Mouse (Mus musculus) myocyte (in vitro differentiated cells): ENCODE data around the gene Cap2. TPM values are rescaled to one million over a fixed set of nuclear protein-coding genes. Genes with fewer than 3 reads are reported as not detected.
A peak's percentile ranks its signal among the peaks of the same experiment; 100 is the strongest.

ENCODE experiments used
- H3K27me3 ChIP-seq: one replicate; pipeline ENCODE4 v1.6.1; 2011; ENCODE audit not compliant: control insufficient read depth, insufficient read depth, insufficient read length
- H3K36me3 ChIP-seq: one replicate; pipeline ENCODE4 v1.6.1; 2011; ENCODE audit not compliant: control insufficient read depth, insufficient read depth
- H3K4me2 ChIP-seq: one replicate; pipeline ENCODE4 v1.6.1; 2011; ENCODE audit warnings: low read depth, control low read depth
- H3K4me3 ChIP-seq: one replicate; pipeline ENCODE4 v1.5.1; 2011; ENCODE audit warnings: mild to moderate bottlenecking, control low read depth, moderate library complexity
- H3K79me2 ChIP-seq: one replicate; pipeline ENCODE4 v1.6.1; 2011; ENCODE audit not compliant: control insufficient read depth, insufficient read depth
- H3ac ChIP-seq: one replicate; pipeline ENCODE4 v1.6.1; 2011; ENCODE audit not compliant: control insufficient read depth, insufficient read length
- CEBPB ChIP-seq: IDR thresholded peaks from 2 replicates; pipeline ENCODE4 v1.6.1; 2011; ENCODE audit warnings: mild to moderate bottlenecking, moderate library complexity; ENCODE audit not compliant: poor library complexity, insufficient read depth, severe bottlenecking
- E2F4 ChIP-seq: IDR thresholded peaks from one replicate; pipeline ENCODE4 v1.6.1; 2011; ENCODE audit warnings: mild to moderate bottlenecking, control low read depth, moderate library complexity; ENCODE audit not compliant: insufficient read depth
- MAX ChIP-seq: IDR thresholded peaks from one replicate; pipeline ENCODE4 v1.6.1; 2011; ENCODE audit warnings: low read depth, mild to moderate bottlenecking, control low read depth
- MYOD1 ChIP-seq, 3 experiments: IDR thresholded peaks; one replicate each; pipeline ENCODE4 v1.6.1; 2011; ENCODE audit warnings: control low read depth in 2 of 3, low read depth in 2 of 3, mild to moderate bottlenecking in 2 of 3, moderate library complexity in 1 of 3; ENCODE audit not compliant: insufficient read length in 2 of 3, control insufficient read depth in 1 of 3
- MYOG ChIP-seq, 3 experiments: IDR thresholded peaks; one replicate each; pipeline ENCODE4 v1.6.1; 2011; ENCODE audit warnings: control low read depth in 2 of 3, low read depth in 2 of 3, mild to moderate bottlenecking in 2 of 3; ENCODE audit not compliant: insufficient read length in 2 of 3, control insufficient read depth in 1 of 3, insufficient read depth in 1 of 3
- POLR2A ChIP-seq: IDR thresholded peaks from one replicate; pipeline ENCODE4 v1.6.1; 2011; ENCODE audit warnings: low read depth, mild to moderate bottlenecking, control low read depth, moderate library complexity; ENCODE audit not compliant: insufficient read length
- POLR2AphosphoS2 ChIP-seq: IDR thresholded peaks from one replicate; pipeline ENCODE4 v1.6.1; 2011; ENCODE audit warnings: low read depth, control low read depth; ENCODE audit not compliant: insufficient read length
- REST ChIP-seq: IDR thresholded peaks from one replicate; pipeline ENCODE4 v1.6.1; 2011; ENCODE audit warnings: mild to moderate bottlenecking, control low read depth, moderate library complexity; ENCODE audit not compliant: insufficient read depth, insufficient read length
- SRF ChIP-seq: IDR thresholded peaks from one replicate; pipeline ENCODE4 v1.6.1; 2011; ENCODE audit warnings: low read depth; ENCODE audit not compliant: control insufficient read depth, insufficient read length
- TCF12 ChIP-seq: IDR thresholded peaks from one replicate; pipeline ENCODE4 v1.6.1; 2011; ENCODE audit warnings: mild to moderate bottlenecking, control low read depth; ENCODE audit not compliant: poor library complexity, insufficient read depth, severe bottlenecking
- TCF3 ChIP-seq: IDR thresholded peaks from one replicate; pipeline ENCODE4 v1.6.1; 2011; ENCODE audit warnings: low read depth, control low read depth; ENCODE audit not compliant: insufficient read length
- USF1 ChIP-seq: IDR thresholded peaks from one replicate; pipeline ENCODE4 v1.6.1; 2011; ENCODE audit warnings: low read depth, mild to moderate bottlenecking, control low read depth, moderate library complexity
- polyA plus RNA-seq: library from polyadenylated mRNA; unstranded; fragments of >200 nt; fragmentation: generic; extraction: Trizol; gene quantifications from one replicate; pipeline ENCODE4 v1.2.1, GENCODE M21; 2012; ENCODE audit warnings: missing spikeins

Cap2 gene
- polyA plus RNA-seq, 1 experiment, result 47.4 TPM

DNA sequence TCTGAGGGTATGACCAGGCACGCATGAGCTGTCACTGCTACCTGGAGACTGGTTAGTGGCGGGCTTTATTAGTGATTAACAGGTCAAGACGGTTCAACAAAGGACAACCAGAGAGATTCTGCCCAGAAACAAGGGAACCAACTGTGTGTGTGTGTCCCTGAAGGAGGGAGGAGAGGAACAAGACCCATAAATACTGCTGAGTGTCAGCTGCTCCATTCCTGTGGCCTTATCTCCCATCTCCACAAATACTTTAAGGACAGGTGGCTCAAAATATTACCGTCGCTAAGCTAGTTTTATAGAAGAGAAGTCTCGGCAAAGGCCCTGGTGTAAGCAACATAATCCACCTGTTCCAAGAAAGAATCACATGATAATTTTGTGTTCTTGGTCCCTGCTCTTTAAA lies 127.7 kb downstream of the Cap2 start:
- TF ChIP-seq CEBPB (no peak), TCF12 (peak; percentile 69), E2F4 (no peak), REST (no peak), MYOD1 (IDR thresholded peaks at IDR 0.05; ENCODE audit: control insufficient read depth in 1 of 3, insufficient read length in 2 of 3, low read depth in 2 of 3) (peak; percentile 64 to 91 (median 74)), MYOG (IDR thresholded peaks at IDR 0.05; ENCODE audit: control insufficient read depth in 1 of 3, insufficient read depth in 1 of 3, insufficient read length in 2 of 3, low read depth in 2 of 3) (peak in 2 of 3 experiments; percentile 74 to 79), TCF3 (peak; percentile 41)
- H3K4me2 ChIP-seq, result no peak overlapping the region
- no peak overlapping the region for H3ac ChIP-seq
- no peak overlapping the region for H3K4me3 ChIP-seq
- H3K36me3 ChIP-seq, result peaks cover 5% of the 10 kb centered on the region
- H3K79me2 ChIP-seq, result no peaks in the 10 kb centered on the region
- no peaks in the 10 kb centered on the region for H3K27me3 ChIP-seq

DNA sequence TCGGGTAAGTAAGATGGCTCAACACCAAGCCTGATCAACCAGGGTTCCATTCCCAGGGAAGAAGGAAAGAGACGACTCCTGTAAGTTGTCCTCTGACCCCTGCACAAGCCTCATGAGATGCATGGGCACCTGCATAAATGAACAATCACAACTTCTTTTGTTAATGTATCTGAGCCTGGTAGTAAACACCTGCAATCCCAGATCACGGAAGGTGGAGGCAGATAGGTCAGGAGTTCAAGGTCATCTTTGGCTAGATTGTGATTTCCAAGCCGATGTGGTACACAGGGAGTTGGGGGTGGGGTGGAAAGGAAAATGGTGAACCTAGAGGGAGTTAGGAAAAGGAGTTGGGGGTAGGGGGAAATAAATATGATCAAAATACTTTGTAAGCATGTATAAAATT lies 131.1 kb downstream of the Cap2 start:
- Histone ChIP-seq H3K4me2 (no peak overlapping the region), H3K27me3 (no peaks in the 10 kb centered on the region), H3ac (no peak overlapping the region), H3K4me3 (no peak overlapping the region), H3K79me2 (no peaks in the 10 kb centered on the region), H3K36me3 (peaks cover 5% of the 10 kb centered on the region)
- TF ChIP-seq MYOD1 (IDR thresholded peaks at IDR 0.05; ENCODE audit: control insufficient read depth in 1 of 3, insufficient read length in 2 of 3, low read depth in 2 of 3), result no peak
- no peak for TF ChIP-seq TCF12
- TF ChIP-seq MAX, result no peak
- TF ChIP-seq E2F4, result no peak

DNA sequence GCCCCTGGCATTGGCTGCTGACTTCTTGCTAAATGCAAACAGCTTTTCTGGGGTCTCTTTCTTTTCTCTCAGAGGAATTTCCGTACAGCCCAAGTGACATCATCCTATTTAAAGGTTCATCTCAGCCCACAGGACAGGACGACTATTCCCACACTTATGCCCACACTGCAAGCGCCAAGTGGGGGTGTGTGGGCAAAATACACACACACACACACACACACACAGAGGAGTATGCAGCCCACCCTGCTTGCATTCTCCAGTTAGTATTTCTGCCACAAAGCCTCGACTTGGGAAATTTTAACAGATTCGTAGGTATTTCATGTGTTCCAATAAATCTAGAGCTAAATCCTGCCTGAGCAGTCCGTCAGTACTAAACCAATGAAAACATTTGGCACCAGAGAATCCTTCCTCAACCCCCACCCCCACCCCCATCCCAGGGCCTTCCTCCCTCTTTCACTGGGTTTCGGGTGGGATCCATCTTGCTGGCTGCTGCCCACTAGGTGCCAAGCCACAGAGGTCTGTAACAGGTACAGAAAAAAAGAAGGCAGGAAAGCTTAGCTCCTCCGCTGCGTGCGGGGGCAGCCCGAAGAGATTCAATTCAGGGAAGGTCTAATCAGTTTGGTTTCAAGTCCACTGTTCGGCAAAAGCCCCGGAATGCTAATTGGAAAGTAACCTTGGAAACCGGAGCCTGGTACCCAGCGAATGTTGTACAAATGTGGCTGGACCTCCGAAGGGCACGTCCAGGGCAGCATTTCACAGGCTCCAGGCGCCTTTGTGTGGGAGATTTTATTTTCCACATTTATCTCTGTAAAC lies 131.9 kb downstream of the Cap2 start:
- no peak overlapping the region for H3K4me3 ChIP-seq
- H3K4me2 ChIP-seq, result no peak overlapping the region
- no peak for TF ChIP-seq REST

DNA sequence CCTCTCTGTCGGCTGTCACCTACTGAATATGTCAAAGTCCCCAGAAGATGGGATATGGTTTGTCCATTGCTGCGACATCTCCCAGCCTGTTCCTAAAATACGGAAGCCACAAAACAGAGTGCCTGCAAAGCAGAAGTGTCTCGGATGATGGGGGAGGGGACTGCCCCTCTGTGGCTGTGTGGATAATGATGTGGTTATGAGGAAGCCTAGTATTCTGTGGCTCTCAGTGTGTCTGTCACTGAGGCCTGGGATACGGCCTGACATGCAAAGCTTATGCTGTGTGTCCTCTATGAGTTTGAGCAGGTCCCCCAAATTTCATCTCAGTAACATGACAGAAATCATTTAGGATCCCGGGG lies 132.5 kb downstream of the Cap2 start:
- no peak overlapping the region for H3K4me2 ChIP-seq
- no peak for TF ChIP-seq USF1
- no peak for TF ChIP-seq POLR2A
- no peak overlapping the region for H3ac ChIP-seq
- peaks cover 5% of the 10 kb centered on the region for H3K36me3 ChIP-seq
- no peaks in the 10 kb centered on the region for H3K27me3 ChIP-seq
- H3K4me3 ChIP-seq, result no peak overlapping the region
- no peaks in the 10 kb centered on the region for H3K79me2 ChIP-seq

More for the DNA sequence above, 131.9 kb downstream of the Cap2 start:
- Histone ChIP-seq H3ac (no peak overlapping the region), H3K79me2 (no peaks in the 10 kb centered on the region), H3K36me3 (peaks cover 5% of the 10 kb centered on the region), H3K27me3 (no peaks in the 10 kb centered on the region)

DNA sequence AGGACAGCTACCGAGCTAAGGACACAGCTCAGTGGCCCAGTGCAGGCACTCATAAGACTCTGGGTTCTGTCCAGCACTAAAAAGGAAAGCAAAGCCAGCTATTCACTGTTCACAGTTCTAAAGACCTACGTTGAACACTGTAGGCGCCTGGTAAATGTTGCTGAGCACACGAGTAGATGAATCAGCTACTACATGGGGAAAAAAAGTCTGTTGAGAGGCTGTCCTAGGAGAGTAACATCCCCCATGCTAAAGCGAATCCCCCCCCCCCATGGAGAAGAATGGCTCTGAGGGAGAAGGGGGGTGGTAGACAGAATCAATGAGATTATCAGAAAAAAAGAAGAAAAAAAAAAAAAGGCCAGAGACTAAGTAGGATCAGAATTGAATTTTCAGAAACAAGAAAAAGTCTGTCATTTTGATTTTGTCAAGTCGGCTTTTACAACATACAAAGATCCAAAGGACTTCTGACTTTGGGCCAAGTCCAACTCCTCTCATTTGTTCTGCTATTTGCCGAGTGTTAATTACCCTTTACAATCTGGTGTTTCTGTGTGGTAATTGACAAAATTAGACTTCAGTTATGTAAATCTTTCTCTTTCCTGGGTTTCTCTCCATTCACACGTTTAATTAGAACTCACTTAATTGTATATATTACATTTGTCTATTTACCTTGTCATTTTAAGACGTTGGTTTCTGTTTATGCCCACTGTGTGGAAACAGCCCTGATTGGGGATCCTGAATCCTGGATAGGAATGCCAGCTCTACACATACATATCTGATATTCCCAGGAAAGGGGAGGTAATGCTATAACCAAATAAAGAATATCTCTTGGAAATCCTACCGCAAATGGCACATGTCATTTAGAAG lies 139.2 kb downstream of the Cap2 start:
- TF ChIP-seq POLR2AphosphoS2 (no peak), USF1 (no peak), MYOG (IDR thresholded peaks at IDR 0.05; ENCODE audit: control insufficient read depth in 1 of 3, insufficient read depth in 1 of 3, insufficient read length in 2 of 3, low read depth in 2 of 3) (no peak), MYOD1 (IDR thresholded peaks at IDR 0.05; ENCODE audit: control insufficient read depth in 1 of 3, insufficient read length in 2 of 3, low read depth in 2 of 3) (no peak), POLR2A (no peak), TCF3 (no peak), MAX (no peak), SRF (no peak), E2F4 (no peak), TCF12 (no peak), CEBPB (no peak), REST (no peak)
- H3K36me3 ChIP-seq, result no peaks in the 10 kb centered on the region
- no peaks in the 10 kb centered on the region for H3K27me3 ChIP-seq

DNA sequence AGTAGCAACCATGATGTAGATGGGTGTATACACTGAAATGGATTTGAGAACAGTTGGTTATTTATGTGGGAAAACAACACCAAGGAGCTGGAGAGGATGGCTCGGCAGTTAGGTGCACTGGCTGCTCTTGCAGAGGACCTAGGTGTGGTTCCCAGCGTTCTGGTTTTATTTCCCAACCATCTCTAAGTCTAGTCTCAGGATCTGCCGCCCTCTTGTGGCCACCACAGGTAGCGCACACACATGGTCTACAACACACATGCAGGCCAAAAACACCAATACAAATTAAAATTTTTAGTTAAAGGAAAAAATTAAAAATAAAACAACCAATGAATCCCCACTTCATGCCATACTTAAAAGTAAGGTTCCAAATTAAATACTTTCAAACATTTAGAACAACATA lies 140.7 kb downstream of the Cap2 start:
- no peak overlapping the region for H3K4me2 ChIP-seq
- no peaks in the 10 kb centered on the region for H3K79me2 ChIP-seq
- no peak for TF ChIP-seq MYOD1 (IDR thresholded peaks at IDR 0.05; ENCODE audit: control insufficient read depth in 1 of 3, insufficient read length in 2 of 3, low read depth in 2 of 3)
- TF ChIP-seq USF1, result no peak
- TF ChIP-seq TCF3, result no peak
- no peak for TF ChIP-seq E2F4
- TF ChIP-seq SRF, result no peak
- no peak for TF ChIP-seq REST
- no peak for TF ChIP-seq TCF12
- TF ChIP-seq MAX, result no peak
- no peak for TF ChIP-seq POLR2A
- no peaks in the 10 kb centered on the region for H3K27me3 ChIP-seq
- H3K4me3 ChIP-seq, result no peak overlapping the region
- no peaks in the 10 kb centered on the region for H3K36me3 ChIP-seq
- no peak overlapping the region for H3ac ChIP-seq

More for the DNA sequence above, 139.2 kb downstream of the Cap2 start:
- H3K4me2 ChIP-seq, result no peak overlapping the region
- H3K4me3 ChIP-seq, result no peak overlapping the region
- no peaks in the 10 kb centered on the region for H3K79me2 ChIP-seq
- no peak overlapping the region for H3ac ChIP-seq
